Mouse (Mus musculus) thymus, adult 2 months (tissue): ENCODE results near the gene Fgfr2.

Experiments used
- CTCF ChIP-seq: fragments of 200-500 bp; IDR thresholded peaks from 2 replicates; pipeline ENCODE4 v1.5.1; 2012; ENCODE audit warnings: mild to moderate bottlenecking, control low read depth, low read length, moderate library complexity, borderline replicate concordance; ENCODE audit not compliant: control insufficient read depth, poor library complexity, insufficient read depth; ENCODE audit errors: extremely low read depth
- POLR2A ChIP-seq: fragments of 200-500 bp; IDR thresholded peaks from 2 replicates; pipeline ENCODE4 v1.6.1; 2012; ENCODE audit warnings: mild to moderate bottlenecking, low read length, control low read depth, moderate library complexity; ENCODE audit not compliant: control insufficient read depth, poor library complexity, insufficient read depth; ENCODE audit errors: extremely low read depth

DNA sequence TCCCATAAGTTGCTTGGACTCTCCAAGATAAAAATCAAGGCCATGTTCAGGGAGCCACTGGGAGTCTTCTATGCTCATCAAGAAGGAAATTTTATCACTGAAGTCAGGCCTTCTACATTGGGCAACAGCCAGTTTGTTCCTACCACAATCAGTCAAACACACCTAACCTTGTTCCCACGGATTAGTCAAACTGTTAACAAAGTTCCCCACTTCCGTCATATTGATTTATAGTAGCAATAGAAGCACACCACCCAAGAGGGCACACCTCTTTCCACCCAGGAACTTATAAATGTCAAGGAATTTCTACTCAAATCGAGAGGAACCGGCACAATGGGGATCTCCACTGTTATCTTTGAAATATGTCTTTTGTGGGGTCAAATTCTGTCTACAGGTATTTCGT lies 2091.4 kb downstream of the Fgfr2 start, which contains the start of gene Dmbt1:
- TF ChIP-seq CTCF: no peak
- TF ChIP-seq POLR2A: no peak
